Mouse (Mus musculus) brown adipose tissue, adult 24 weeks (tissue): ENCODE data around the gene Cebpg. TPM values are rescaled to one million over a fixed set of nuclear protein-coding genes. Genes with fewer than 3 reads are reported as not detected.

Experiments
- H3K27ac ChIP-seq: fragments of 200-500 bp; replicated peaks from 2 replicates; pipeline ENCODE4 v1.5.1; 2012; ENCODE audit warnings: low read depth, mild to moderate bottlenecking, low read length
- H3K4me1 ChIP-seq: fragments of 200-500 bp; 2 replicates; pipeline ENCODE4 v1.6.1; 2012; ENCODE audit warnings: low read length, mixed read lengths; ENCODE audit not compliant: control insufficient read depth, insufficient read depth, insufficient read length
- H3K4me3 ChIP-seq: fragments of 200-500 bp; 2 replicates; pipeline ENCODE4 v1.5.1; 2012; ENCODE audit warnings: low read depth, mild to moderate bottlenecking, low read length, moderate library complexity; ENCODE audit not compliant: insufficient read depth
- polyA plus RNA-seq: library from polyadenylated mRNA; stranded (reverse); fragments of >200 nt; gene quantifications from 2 replicates; pipeline ENCODE4 v1.2.4, GENCODE M21; 2012; ENCODE audit not compliant: missing spikeins, insufficient read depth, insufficient read length

The Cebpg gene
- polyA plus RNA-seq, 1 experiment = 53.7 TPM

- Histone ChIP-seq H3K4me1 (peaks cover 60% of the 10 kb centered on the region), H3K27ac (peak overlapping the region; percentile 73), H3K4me3 (no peak overlapping the region)
These were observed 16.0 kb downstream of the Cebpg start for GRCm38 (mm10) chr7:35040176-35040972.

- Histone ChIP-seq H3K4me3 (no peak overlapping the region), H3K4me1 (peaks cover 56% of the 10 kb centered on the region), H3K27ac (peak overlapping the region; percentile 40)
These were observed 19.0 kb downstream of the Cebpg start for GRCm38 (mm10) chr7:35037408-35037807.

- 0 out of 2 replicates have a peak overlapping the region, but pooled peaks have one; percentile 22 for H3K27ac ChIP-seq
- H3K4me1 ChIP-seq = peaks cover 49% of the 10 kb centered on the region
- H3K4me3 ChIP-seq = no peak overlapping the region
These were observed 20.1 kb downstream of the Cebpg start for GRCm38 (mm10) chr7:35036266-35036731.

DNA sequence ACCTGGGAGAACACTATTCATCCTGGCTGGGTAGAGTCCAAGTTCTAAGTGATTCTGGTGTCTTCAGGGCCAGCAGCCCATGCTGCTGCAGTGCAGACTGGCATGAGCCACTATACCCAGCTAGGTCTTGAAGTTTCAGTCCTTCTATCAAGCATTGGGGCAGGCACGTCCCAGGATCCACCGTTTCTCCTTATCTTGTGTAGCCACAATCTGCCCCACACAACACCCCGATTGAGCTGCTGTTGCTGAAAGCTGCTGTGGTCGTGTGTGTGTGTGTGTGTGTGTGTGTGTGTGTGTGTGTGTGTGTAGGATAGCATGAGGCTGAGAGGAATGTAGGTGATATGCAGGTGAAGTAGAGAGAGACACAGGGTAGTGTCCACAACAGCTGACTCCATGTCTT, 20.8 kb downstream of the Cebpg start:
- peaks cover 48% of the 10 kb centered on the region for H3K4me1 ChIP-seq
- no peak overlapping the region for H3K4me3 ChIP-seq
- peak overlapping the region; percentile 14 for H3K27ac ChIP-seq

DNA sequence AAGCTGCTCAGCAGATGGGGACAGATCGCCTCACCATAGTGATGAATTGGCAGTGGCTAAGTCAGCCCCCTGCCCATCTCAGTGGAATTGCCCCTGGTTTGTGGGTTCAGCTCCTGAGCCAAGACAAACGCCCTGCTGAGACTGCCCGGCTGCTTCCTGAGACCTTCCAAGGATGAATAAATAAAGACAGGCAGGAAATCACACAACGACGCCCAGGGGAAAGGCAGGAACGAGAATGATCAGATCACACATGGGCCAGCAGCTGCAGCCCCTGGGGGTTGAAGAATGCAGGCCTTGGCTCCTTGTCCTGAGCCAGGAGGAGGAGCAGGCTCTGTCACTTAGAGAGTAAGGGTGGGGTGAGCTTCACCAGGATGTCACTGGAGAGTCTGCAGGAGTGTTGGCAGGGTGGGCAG, 21.2 kb downstream of the Cebpg start:
- Histone ChIP-seq H3K4me1 (peaks cover 44% of the 10 kb centered on the region), H3K4me3 (no peak overlapping the region), H3K27ac (peak overlapping the region; percentile 4; the same call in 1 of the 2 replicates)

GRCm38 (mm10) chr7:35030567-35030966, 25.8 kb downstream of the Cebpg start:
- H3K4me1 ChIP-seq = peaks cover 28% of the 10 kb centered on the region
- H3K4me3 ChIP-seq = no peak overlapping the region
- no peak overlapping the region for H3K27ac ChIP-seq

- peaks cover 19% of the 10 kb centered on the region for H3K4me1 ChIP-seq
- no peak overlapping the region for H3K27ac ChIP-seq
- no peak overlapping the region for H3K4me3 ChIP-seq
These were observed 26.7 kb downstream of the Cebpg start for GRCm38 (mm10) chr7:35029648-35030047.

- peaks cover 18% of the 10 kb centered on the region for H3K4me1 ChIP-seq
- 0 out of 2 replicates have a peak overlapping the region, but pooled peaks have one; percentile 19 for H3K27ac ChIP-seq
- H3K4me3 ChIP-seq = no peak overlapping the region
These were observed 27.1 kb downstream of the Cebpg start for GRCm38 (mm10) chr7:35029228-35029627.

DNA sequence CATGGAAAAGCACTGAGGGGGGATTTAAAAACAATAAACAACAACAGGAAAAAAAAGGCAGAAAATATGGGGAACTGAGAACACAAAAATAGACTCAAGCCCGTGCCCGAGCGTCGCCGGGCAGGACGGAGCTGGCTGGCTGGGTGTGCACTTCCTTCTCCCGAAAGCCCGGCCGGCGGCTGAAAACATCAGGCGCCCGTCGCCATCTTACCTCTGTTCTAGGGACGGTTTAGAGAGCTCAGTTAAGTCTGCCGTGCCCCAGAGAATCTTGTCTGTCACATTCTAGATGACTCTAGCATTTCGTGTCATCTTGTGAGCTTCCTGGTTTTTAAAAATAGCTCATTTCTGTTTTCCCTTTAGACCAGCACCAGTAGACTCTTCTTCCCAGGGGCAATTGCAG, 27.8 kb downstream of the Cebpg start:
- Histone ChIP-seq H3K27ac (peak overlapping the region; percentile 19; the same call in 1 of the 2 replicates), H3K4me1 (peaks cover 18% of the 10 kb centered on the region), H3K4me3 (no peak overlapping the region)

DNA sequence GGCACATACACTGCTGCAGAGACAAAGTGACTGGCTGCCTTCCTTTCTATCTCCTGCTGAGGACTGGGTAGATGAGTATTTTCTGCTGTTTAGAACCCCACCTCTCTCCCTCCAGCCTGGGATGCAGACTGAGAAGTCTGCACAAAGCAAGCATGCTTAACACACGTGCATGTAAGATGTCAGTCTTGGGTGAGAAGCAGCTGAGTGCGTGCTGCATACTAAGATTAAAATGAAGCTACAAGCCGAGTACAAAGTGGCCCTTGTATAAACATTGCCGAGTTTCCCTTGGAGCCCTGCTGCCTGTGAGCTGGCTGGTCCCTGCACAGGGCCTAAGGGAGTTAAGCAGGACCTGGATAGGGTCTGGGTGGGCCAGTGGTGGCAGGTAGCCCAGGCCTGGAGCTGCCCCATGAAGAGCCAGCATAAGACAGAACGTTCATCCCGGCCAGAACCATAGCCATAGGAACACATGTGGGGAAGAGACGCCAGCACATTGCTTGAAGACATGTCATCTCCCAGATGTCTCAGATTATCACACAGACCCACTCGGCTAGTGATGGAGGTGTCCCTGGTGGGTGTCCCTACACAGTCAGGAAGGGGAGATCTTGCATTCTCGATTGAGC, 28.5 kb downstream of the Cebpg start:
- Histone ChIP-seq H3K27ac (peak overlapping the region; percentile 15), H3K4me3 (no peak overlapping the region), H3K4me1 (peaks cover 18% of the 10 kb centered on the region)

DNA sequence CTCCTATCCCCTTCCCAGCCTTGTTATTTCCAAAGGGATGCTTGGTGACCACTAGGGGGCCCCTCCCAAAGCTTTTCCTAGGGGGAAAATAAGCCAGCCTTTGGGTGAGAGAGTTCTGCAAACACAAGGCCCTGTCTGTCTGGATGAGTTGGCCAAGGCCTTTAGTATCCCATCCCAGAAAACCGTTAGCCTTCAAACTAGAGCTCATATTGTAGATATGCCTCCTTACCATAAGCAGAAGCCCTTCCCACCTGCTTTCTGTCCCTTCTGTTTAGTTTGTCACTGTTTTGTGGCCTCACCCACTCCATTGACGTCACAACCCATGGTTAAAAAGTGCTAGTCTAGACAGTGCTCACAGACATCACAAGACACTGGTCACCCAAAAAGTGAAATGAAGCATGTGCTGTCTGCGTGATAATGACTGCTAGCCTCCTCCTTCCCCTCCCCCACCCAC, 29.5 kb downstream of the Cebpg start:
- H3K4me1 ChIP-seq = peaks cover 18% of the 10 kb centered on the region
- H3K4me3 ChIP-seq = no peak overlapping the region
- no peak overlapping the region for H3K27ac ChIP-seq

- Histone ChIP-seq H3K4me3 (no peak overlapping the region), H3K27ac (no peak overlapping the region), H3K4me1 (peaks cover 18% of the 10 kb centered on the region)
These were observed 30.1 kb downstream of the Cebpg start for GRCm38 (mm10) chr7:35026276-35026630.

GRCm38 (mm10) chr7:35025409-35026275, 30.7 kb downstream of the Cebpg start:
- H3K4me3 ChIP-seq = no peak overlapping the region
- peaks cover 18% of the 10 kb centered on the region for H3K4me1 ChIP-seq
- H3K27ac ChIP-seq = no peak overlapping the region

- H3K27ac ChIP-seq = no peak overlapping the region
- peaks cover 18% of the 10 kb centered on the region for H3K4me1 ChIP-seq
- H3K4me3 ChIP-seq = no peak overlapping the region
These were observed 31.9 kb downstream of the Cebpg start for GRCm38 (mm10) chr7:35024426-35024825.

- Histone ChIP-seq H3K4me3 (no peak overlapping the region), H3K27ac (no peak overlapping the region), H3K4me1 (peaks cover 13% of the 10 kb centered on the region)
These were observed 33.1 kb downstream of the Cebpg start for GRCm38 (mm10) chr7:35023251-35023650.
